ENCODE assay signal across 23 mouse cellular contexts in the genomic region with DNA sequence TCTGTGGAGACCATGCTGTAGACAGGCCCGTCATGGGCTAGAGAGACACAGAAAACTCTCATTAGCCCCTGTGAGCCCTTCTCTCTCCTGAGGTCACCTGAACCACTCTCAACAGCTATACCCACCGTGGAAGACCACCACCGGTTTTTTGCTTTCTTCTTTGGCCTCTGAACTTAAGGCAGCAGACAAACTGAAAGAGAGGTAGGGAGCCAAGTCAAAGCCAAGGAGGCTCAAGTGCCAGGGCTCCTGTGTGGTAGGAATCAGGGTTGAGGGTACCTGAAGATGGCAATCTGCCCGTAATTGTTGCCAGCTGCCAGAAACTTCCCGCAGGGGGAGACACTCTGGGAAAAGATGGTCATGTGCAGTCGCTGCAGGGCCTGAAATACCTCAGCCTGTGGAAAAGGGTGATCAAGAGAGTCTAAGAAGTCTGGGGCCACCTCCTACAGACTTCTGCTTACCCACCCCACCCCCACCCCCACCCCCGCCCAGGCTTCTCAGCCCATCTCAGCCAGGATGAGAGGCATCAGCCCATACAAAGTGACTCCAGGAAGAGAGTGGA. TPM values are rescaled to one million over a fixed set of nuclear protein-coding genes. Genes with fewer than 3 reads are reported as not detected.
DNase-seq lines count a peak whose midpoint lies in the region; TF ChIP-seq lines count a peak whose summit lies in the region.
"Had no signal": no experiment of that assay in that cellular context is flagged by ENCODE, and none has a peak within 500 bp of the region (broad histone marks: within the 10 kb centered on the region; RNA-seq: fewer than 3 reads in every experiment).

No protein-coding gene starts in this region.

- peak overlapping the region; percentile 58; the same call in 1 of the 2 replicates for H3K9ac ChIP-seq in ES-E14 (ENCODE audit: insufficient read depth, low read depth, low read length, poor library complexity, severe bottlenecking)
- H3K9ac ChIP-seq: forebrain, embryonic 13.5 days; forebrain, postnatal 0 days; heart, embryonic 12.5 days; hindbrain, embryonic 14.5 days; intestine, embryonic 15.5 days had no signal

- peaks cover 33% of the 10 kb centered on the region for H3K36me3 ChIP-seq in ES-E14 (ENCODE audit: control insufficient read depth, insufficient read depth, low read length, poor library complexity, severe bottlenecking)

- no peaks in the 10 kb centered on the region for H3K9me3 ChIP-seq in ES-E14 (ENCODE audit: control insufficient read depth, insufficient read depth, low read depth, low read length)
- H3K9me3 ChIP-seq: embryonic facial prominence, embryonic 10.5 days; forebrain, embryonic 13.5 days; heart, embryonic 12.5 days; hindbrain, embryonic 10.5 days; intestine, embryonic 15.5 days had no signal

- peak; percentile 34 for DNase-seq in cerebellum, adult 8-10 months
- no peak for DNase-seq in cerebellum, adult 11 months
- DNase-seq in heart, adult 11 months, result peak; percentile 84
- DNase-seq in heart, adult 18-20 months, result no peak
- DNase-seq in ES-E14 (ENCODE audit: low read depth, low spot score), result no peak
- DNase-seq in Muller cell, postnatal 12 days (ENCODE audit: inconsistent ontology term), result no peak
- DNase-seq in thymus, postnatal 36 days, result no peak
- DNase-seq: adrenal gland, adult 8-10 months; adrenal gland, postnatal 36 days; cerebellum, postnatal 25 days; forebrain, postnatal 0 days; kidney, adult 2 months had no signal

- in situ Hi-C loops in ES-E14 (cut with MboI; ENCODE audit: low sequenced_read_pairs in 2 of 2, unreplicated experiment in 2 of 2), result no loop called here

- peak overlapping the region; percentile 58 for H3K27ac ChIP-seq in ES-E14 (ENCODE audit: insufficient read depth, low read depth, low read length, poor library complexity, severe bottlenecking)
- H3K27ac ChIP-seq: embryonic facial prominence, embryonic 10.5 days; forebrain, embryonic 13.5 days; hindbrain, embryonic 10.5 days; hindbrain, embryonic 14.5 days; intestine, embryonic 15.5 days had no signal

- no peak overlapping the region; a peak in 1 of 4 replicates for H3K4me3 ChIP-seq in ES-E14 (ENCODE audit: insufficient read depth in 1 of 2, low read depth in 1 of 2, low read length in 2 of 2, poor library complexity in 1 of 2, severe bottlenecking in 1 of 2)
- H3K4me3 ChIP-seq: embryonic facial prominence, embryonic 10.5 days; forebrain, embryonic 13.5 days; heart, embryonic 12.5 days; hindbrain, embryonic 10.5 days; intestine, embryonic 15.5 days had no signal

- peaks cover 0 to 31% of the 10 kb centered on the region in 2 experiments; a peak in 2 of 4 replicates for H3K4me1 ChIP-seq in ES-E14 (ENCODE audit: control insufficient read depth in 2 of 2, insufficient read depth in 2 of 2, low read length in 2 of 2, poor library complexity in 1 of 2)

TF ChIP-seq in ES-E14, 5 proteins besides CTCF, POLR2A, EP300 and RAD21:
- TF ChIP-seq MAFK (IDR thresholded peaks at IDR 0.05; ENCODE audit: insufficient read depth, low read depth, low read length) (no peak), HCFC1 (IDR thresholded peaks at IDR 0.05; ENCODE audit: borderline replicate concordance, insufficient read depth, low read length) (no peak), ZNF384 (IDR thresholded peaks at IDR 0.05; ENCODE audit: low read depth, low read length) (no peak), ZC3H11A (IDR thresholded peaks at IDR 0.05; ENCODE audit: borderline replicate concordance, low read depth, low read length) (no peak), CHD2 (IDR thresholded peaks at IDR 0.05; ENCODE audit: low read depth, low read length) (no peak)

RNA-seq across cellular contexts. Expression of a gene that starts 2.8 kb away (rescaled TPM):
- 100 to 1,000 TPM; 191 to 199 TPM for total RNA-seq in heart, adult 18-20 months (2021)
- 26.4 and 36.4 TPM in 2 replicates for total RNA-seq in ES-E14 (2012; rRNA removed)

RNA-seq across cellular contexts. Expression of a gene that starts 3.1 kb away (rescaled TPM):
- 10 to 100 TPM; 11.0 to 11.2 TPM for total RNA-seq in heart, adult 18-20 months (2021)
- total RNA-seq in ES-E14 (2012; rRNA removed), result 53.7 and 64.9 TPM in 2 replicates

RNA-seq across cellular contexts. Expression of a gene that starts 6.7 kb away (rescaled TPM):
- total RNA-seq in heart, adult 18-20 months (2021), result 10 to 100 TPM; 63.7 to 89.9 TPM
- total RNA-seq in ES-E14 (2012; rRNA removed), result 101 and 138 TPM in 2 replicates

RNA-seq across cellular contexts. Expression of a gene that starts 8.5 kb away (rescaled TPM):
- total RNA-seq in heart, adult 18-20 months (2021), result not detected
- 72.7 and 199 TPM in 2 replicates for total RNA-seq in ES-E14 (2012; rRNA removed)
- total RNA-seq: adrenal gland, adult 8-10 months; adrenal gland, postnatal 36 days; gastrocnemius, adult 8-10 months; gastrocnemius, postnatal 4 days; heart, adult 8-10 months; heart, postnatal 25 days; MEL had no signal

RNA-seq across cellular contexts. Expression of a gene that starts 10.3 kb away (rescaled TPM):
- total RNA-seq in heart, adult 18-20 months (2021), result not detected
- 1.1 and 2.9 TPM in 2 replicates for total RNA-seq in ES-E14 (2012; rRNA removed)
- total RNA-seq: adrenal gland, adult 8-10 months; adrenal gland, postnatal 36 days; gastrocnemius, adult 8-10 months; gastrocnemius, postnatal 4 days; heart, adult 8-10 months; heart, postnatal 25 days had no signal

Comparison
In these comparisons a context has a peak if more than half of its experiments do, and no peak if none do; other contexts are left out.
1. DNase-seq: peak in cerebellum, adult 8-10 months (single experiment) and heart, adult 11 months (single experiment); none in cerebellum, adult 11 months (single experiment), heart, adult 18-20 months (0 of 2), ES-E14 (single experiment), Muller cell, postnatal 12 days (single experiment) and thymus, postnatal 36 days (0 of 2).